Mouse (Mus musculus) cerebral cortex, adult 2 months (tissue): ENCODE data around the gene Parg.

ENCODE experiments used
- WGBS: fragments of 180-500 bp; shearing (Covaris S2); methylation state at CpG from one replicate; pipeline ENCODE4 v1.1.7; 2018; 5-methylcytosine and 5-hydroxymethylcytosine counted together

Gene Parg

GRCm38 (mm10) chr14:32201791-32202451, at the start of gene Parg, which contains the start of gene Timm23:
Gene Parg (plus strand): TSS chr14:32201949.
Gene Timm23 (minus strand): TSS chr14:32201898.
- under 1% methylated on average over 77 of the region's 77 CpGs for WGBS

DNA sequence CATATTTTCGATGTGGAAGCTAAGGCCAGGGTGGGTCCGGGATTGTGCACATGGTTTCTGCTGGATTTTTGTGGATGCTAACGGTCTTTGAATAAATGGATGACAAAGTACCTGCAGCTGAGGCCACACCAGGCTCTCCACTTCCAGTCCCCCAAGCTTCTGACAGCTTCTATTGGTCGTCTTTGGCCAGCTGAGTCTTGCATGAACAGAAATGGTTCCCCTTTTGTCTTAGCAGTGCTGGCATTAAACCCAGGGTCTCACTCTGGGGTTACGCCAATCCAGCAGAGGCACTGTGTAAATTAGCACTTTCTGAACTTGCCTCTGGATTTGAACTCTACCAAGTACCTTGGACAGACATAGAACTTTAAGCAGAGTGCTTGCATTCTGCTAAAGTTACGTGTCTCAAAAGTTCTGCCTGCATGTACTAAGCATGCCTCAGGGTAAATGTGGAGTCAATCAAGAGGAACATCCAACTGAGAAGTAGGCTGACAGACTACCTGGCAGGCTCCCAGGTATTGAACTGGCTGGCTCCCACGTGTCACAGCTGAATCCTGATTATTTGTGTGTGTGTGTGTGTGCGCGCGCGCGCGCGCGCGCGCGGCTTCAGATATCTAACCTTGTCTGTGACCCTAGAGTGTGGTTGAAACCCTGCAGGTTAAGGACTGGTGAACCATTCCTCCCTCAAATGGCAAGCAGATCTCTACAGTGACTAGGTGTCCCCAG, 49.3 kb upstream of the Parg start:
- WGBS, result 92% methylated on average over 18 of the region's 18 CpGs

DNA sequence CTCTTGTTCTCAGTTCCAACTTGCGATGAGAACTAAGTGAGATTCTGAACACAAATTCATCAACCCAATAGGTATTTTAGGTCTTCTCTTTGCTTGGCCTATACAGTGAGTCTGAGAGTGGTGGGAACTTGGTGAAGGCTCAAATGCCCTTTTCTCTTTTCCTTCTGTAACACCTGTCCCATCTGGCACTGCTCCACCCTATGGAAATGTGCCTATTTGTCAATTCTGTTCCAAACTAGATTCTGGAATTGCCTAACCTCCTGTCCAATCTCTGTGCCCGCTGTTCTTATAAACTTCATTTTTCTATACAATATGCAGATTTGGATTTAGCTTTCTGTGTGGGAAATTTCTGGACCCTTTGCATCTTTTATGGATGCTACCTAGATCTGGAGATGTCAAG, 48.6 kb upstream of the Parg start:
- 85% methylated on average over 2 of the region's 2 CpGs for WGBS

- WGBS, result 91% methylated on average over 6 of the region's 6 CpGs
Observed at GRCm38 (mm10) chr14:32154758-32155157, 47.0 kb upstream of the Parg start.

DNA sequence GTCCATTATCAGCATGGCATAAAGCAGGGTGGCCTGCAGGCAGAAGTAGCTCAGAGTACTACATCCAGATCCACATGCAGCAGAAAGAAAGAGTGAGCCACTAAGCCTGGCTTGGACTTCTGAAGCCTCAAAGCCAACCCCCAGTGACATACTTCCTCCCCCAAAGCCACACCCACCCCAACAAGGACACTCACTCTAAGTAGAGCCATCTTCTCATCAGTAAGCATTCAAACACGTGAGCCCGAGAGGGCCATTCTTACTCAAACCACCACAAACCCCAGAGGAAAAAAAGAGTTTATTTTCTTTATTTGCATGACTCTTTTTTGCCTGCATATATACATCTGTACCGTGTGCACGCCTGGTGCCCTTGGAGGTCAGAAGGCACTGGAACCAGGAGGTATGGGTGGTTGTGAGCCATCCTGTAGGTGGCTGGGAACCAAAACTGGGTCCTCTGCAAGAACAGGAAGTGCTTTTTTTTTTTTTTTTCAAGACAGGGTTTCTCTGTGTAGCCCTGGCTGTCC, 42.5 kb upstream of the Parg start:
- 23% methylated on average over 4 of the region's 4 CpGs for WGBS

GRCm38 (mm10) chr14:32159690-32160246, 42.0 kb upstream of the Parg start, which contains the start of gene Ncoa4:
Gene Ncoa4 (plus strand): TSS chr14:32159865.
- WGBS, result under 1% methylated on average over 40 of the region's 40 CpGs

- WGBS, result 26% methylated on average over 7 of the region's 7 CpGs
Observed at GRCm38 (mm10) chr14:32160563-32160962, 41.2 kb upstream of the Parg start.

GRCm38 (mm10) chr14:32161090-32161885, 40.5 kb upstream of the Parg start:
- 78% methylated on average over 12 of the region's 12 CpGs for WGBS

DNA sequence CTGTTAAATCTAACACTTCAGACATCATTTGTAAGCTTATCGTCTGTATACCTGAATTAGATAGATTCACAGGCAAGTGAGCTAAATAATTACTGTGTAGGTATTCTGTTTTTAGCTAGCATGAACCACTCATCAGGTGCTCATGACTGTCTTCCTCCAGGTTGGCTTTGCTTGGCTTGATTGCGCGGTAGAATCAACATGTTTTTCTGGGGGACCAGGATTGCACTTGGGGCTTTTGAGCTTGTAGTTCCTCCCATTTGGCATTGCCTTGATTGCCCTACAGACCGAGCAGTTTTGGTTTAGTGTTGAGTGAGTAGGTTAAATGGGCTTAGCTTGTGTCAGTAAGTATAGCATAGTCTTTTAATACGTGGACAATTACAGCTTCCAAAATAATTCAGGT, 39.5 kb upstream of the Parg start:
- 85% methylated on average over 5 of the region's 5 CpGs for WGBS

- WGBS, result 87% methylated on average over 11 of the region's 11 CpGs
Observed at GRCm38 (mm10) chr14:32163203-32163888, 38.4 kb upstream of the Parg start.

DNA sequence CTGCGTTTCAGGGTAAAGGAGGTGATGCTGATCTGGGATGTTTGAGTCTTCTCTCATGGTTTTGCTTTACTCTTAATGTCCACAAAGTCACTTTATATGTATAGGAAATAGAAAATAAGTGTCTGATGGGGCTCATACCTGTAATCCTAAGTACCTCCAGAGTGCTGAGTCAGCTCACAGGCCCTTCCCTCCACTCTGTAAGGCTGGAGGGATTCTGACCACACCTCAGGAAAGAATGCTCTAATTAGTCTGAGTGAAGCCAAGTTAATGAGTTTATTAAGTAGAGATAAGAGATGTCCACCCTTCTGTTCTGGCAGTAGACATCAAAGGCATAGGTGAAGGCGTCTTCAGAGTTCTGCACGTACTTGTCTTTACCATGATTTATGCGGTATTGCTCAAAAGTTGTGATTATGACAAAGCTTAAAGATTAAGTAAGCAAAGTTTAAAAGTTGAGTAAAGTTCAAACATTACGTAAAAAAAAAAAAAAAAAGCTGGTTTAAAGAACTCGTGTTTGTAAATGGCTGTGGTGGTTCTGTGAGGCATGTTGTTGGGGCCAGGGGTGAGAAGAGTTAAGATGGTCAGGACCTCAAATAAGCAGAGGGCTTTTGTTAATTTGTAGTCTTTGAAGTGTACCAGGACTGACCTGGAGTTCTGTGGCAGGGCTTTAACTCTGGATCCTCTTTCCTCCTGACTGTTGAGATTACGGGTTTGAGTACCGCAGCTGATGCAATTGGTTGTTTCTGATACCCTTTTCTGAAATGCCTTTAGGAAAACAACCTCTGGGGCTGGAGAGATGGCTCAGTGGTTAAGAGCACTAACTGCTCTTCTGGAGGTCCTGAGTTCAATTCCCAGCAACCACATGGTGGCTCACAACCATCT, 37.3 kb upstream of the Parg start:
- WGBS, result 89% methylated on average over 8 of the region's 8 CpGs

- WGBS, result 2% methylated on average over 42 of the region's 42 CpGs
Observed at GRCm38 (mm10) chr14:32165278-32166061, 36.3 kb upstream of the Parg start.

DNA sequence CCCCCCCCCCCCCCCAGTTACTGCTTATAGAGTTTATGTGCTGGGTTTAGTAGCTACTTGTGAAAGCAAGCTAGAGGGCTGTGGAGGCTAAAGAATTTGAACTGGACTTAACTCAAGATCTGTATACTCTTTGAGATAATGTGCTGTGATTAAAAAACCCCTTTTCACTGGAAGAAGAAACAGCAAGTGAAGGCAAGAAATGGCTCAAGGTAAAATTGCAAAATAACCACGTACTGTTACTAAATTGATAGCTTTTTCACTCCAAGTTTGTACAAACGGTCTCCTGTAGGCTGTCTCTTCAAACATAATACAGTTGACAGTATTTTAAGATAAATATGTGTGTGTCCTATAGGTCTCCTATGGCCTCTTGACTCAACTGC, 35.7 kb upstream of the Parg start:
- 57% methylated on average over 2 of the region's 2 CpGs for WGBS

- 52% methylated on average over 1 of the region's 1 CpGs for WGBS
Observed at GRCm38 (mm10) chr14:32166840-32167239, 34.9 kb upstream of the Parg start.

GRCm38 (mm10) chr14:32167326-32167725, 34.4 kb upstream of the Parg start:
- WGBS, result 78% methylated on average over 5 of the region's 5 CpGs

GRCm38 (mm10) chr14:32168653-32169231, 33.0 kb upstream of the Parg start:
- 71% methylated on average over 3 of the region's 3 CpGs for WGBS

DNA sequence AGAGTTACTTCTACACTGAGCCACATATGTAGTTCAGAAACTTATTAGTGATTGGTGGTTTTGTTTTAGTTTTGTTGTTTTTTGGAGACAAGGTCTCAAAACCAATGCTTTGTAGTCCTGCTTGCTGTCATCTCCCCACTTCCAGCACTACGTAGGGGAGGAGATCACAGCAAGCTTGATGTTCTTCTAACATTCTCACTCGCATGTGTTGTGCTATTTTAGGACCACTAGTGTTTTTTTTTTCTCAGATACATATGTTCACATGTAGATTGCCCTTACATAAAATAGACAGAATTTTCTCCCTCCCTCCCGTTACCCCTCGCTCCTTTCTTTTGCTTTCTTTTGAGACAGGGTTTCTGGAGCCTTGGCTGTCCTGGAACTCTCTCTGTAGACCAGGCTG, 31.6 kb upstream of the Parg start:
- 51% methylated on average over 4 of the region's 4 CpGs for WGBS

DNA sequence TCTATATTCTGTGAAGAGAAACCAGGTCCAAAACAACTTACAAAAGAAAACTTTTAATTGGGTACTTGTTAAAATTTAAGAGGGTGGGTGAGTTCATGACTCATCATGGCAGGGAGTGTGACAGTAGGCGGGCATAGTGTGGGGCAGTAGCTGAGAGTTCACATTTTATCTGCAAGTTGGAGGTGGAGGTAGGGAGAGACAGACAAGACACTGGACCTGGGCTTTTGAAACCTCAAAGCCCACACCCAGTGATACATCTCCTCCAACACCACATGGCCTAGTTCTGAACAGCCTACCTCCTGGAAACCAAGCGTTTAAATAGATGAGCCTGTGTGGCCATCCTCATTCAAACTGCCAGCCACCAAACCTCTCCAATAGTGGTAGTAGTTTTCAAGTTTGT, 26.4 kb upstream of the Parg start:
- 62% methylated on average over 2 of the region's 2 CpGs for WGBS

DNA sequence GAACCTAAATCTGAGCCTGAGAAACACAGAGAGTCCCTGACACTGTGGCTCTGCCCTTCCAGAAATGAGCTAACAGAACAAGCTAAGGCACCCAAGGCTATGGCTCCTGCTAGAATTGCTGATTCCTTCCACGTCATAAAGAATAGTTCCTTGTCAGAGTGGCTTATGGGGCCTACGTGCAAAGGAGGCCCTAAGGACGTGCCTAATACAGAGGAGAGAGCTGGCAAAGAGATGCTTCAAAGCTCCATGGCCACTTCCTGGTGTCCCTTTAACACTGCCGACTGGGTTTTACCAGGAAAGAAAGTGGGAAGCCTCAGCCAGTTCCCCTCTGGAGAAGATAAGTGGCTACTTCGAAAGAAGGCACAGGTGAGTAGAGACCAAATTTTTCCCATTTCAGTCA, 25.2 kb upstream of the Parg start:
- WGBS, result 80% methylated on average over 5 of the region's 5 CpGs
